Mouse (Mus musculus) ES-CJ7 (cell line): ENCODE results near the gene Tnk2.
"Not testable (repeated sequence)": the region's sequence is repeated elsewhere in the genome, so short reads cannot be mapped to it uniquely, and the experiment has no call there.

ENCODE experiments used
- DNase-seq: peaks from one replicate; pipeline ENCODE4 v3.0.0; 2011; ENCODE audit warnings: low read depth, low spot score

The Tnk2 gene

DNA sequence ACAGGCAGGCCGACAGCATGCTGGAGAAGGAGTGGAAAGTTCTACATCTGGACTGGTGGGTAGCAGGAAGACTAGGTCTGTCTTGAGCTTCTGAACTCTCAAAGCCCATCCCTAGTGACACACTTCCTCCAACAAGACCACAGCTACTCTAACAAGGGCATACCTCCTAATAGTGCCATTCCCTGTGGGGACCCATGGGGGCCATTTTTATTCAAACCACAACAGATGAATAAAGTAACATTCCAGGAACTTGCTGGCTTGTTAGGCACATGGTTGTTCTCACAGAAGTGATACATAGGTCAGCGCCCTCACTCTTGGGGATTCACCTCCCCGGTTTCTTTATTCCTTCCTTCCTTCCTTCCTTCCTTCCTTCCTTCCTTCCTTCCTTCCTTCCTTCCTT lies 7.3 kb upstream of the Tnk2 start:
- DNase-seq: no peak

- peak; percentile 93 for DNase-seq
Observed at GRCm38 (mm10) chr16:32636871-32637521, 6.7 kb upstream of the Tnk2 start.

DNA sequence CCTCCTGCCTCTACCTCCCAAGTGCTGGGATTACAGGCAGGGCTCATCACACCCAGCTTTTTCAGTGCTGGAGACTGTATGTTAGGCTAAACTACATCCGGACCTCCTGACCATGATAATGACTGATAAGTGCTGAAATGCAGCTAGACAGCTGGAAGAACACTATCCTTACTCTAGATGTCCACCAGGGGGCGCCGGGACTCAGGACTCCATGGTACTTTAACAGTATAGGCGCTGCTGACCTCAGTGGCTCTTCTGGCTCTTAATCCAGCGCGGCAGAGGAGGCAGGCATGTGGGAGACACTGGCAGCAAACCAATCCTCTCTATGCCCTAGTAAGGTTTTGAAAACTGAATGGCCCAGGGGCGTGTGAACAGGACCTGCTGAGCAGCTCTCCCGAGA lies 5.2 kb upstream of the Tnk2 start:
- DNase-seq: peak; percentile 92

GRCm38 (mm10) chr16:32640096-32640495 lies 3.6 kb upstream of the Tnk2 start:
- no peak for DNase-seq

- DNase-seq: not testable (repeated sequence)
Observed at GRCm38 (mm10) chr16:32640683-32641082, 3.0 kb upstream of the Tnk2 start.

GRCm38 (mm10) chr16:32641440-32642219 lies 2.0 kb upstream of the Tnk2 start:
- no peak for DNase-seq

- DNase-seq: peak; percentile 58
Observed at GRCm38 (mm10) chr16:32642280-32642679, 1.4 kb upstream of the Tnk2 start.

- no peak for DNase-seq
Observed at GRCm38 (mm10) chr16:32644069-32644800, 561 bp downstream of the Tnk2 start.

DNA sequence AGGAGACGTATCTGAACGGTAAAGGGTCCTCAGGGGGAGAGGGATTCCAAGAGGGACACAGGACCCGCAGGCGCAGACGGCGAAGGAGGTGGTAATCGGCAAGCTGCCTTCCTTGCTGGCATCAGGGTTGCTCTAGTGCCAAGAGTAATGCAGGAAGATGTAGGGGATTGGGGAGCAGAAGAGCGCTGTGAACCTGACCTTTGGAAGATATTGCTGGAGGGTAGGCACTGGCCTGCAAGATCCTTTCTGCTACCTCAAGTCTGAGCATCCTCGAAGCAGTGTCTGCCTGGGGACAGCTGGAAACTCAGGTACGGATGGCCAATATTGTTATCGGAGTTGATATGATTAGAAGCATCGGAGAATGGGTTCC lies 1.1 kb downstream of the Tnk2 start:
- no peak for DNase-seq

- DNase-seq: peak; percentile 50
Observed at GRCm38 (mm10) chr16:32645361-32645914, 1.8 kb downstream of the Tnk2 start.

- DNase-seq: no peak
Observed at GRCm38 (mm10) chr16:32646014-32646413, 2.3 kb downstream of the Tnk2 start.

DNA sequence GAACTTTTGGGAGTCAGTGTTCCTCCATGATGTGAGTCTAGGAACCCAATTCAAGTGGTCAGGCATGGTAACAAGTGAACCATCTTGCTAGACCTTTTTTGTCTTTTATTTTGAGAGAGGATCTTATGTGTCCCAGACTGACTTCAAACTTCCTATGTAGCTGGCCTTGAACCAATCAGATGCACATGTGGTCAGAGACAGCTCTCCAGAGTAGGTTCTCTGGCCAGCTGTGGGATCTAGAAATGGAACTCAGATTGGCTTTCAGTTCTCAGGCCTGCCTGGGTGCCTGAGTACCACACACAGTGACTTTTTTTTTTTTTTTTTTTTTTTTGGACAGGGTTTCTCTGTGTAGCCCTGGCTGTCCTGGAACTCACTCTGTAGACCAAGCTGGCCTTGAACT lies 4.0 kb downstream of the Tnk2 start:
- no peak for DNase-seq

GRCm38 (mm10) chr16:32650461-32650860 lies 6.8 kb downstream of the Tnk2 start:
- DNase-seq: no peak

GRCm38 (mm10) chr16:32650974-32651618 lies 7.4 kb downstream of the Tnk2 start:
- no peak for DNase-seq

DNA sequence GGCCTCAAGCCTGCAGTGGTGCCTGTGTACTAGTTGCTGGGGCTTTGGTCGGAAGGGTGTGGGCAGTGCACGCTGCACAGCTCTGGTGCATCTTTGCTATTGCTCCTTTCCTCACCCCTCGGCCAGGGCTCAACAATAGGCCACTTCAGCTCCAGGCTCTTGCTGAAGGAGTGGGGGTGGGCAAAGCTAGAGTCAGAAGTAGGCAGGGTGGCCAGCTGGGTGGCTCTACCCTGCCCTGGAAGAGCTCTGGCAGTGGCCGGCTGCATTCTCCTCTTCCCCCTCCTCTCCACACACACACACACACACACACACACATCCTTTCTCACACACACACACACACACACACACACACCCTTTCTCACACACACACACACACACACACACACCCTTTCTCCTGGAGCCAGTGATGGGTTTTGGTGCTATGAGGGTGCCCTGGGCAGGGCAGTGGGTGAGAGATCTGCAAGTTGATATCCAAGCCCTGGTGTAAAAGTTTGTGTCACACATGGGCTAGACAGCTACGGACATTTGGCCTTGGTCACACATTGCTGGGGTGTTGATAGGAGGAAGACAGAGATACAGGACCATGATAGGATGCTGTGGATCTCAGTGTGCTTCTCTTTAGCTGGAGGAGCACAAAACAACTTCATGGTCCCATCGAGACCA lies 10.5 kb downstream of the Tnk2 start:
- DNase-seq: no peak

GRCm38 (mm10) chr16:32655534-32655933 lies 11.9 kb downstream of the Tnk2 start:
- peak; percentile 77 for DNase-seq

DNA sequence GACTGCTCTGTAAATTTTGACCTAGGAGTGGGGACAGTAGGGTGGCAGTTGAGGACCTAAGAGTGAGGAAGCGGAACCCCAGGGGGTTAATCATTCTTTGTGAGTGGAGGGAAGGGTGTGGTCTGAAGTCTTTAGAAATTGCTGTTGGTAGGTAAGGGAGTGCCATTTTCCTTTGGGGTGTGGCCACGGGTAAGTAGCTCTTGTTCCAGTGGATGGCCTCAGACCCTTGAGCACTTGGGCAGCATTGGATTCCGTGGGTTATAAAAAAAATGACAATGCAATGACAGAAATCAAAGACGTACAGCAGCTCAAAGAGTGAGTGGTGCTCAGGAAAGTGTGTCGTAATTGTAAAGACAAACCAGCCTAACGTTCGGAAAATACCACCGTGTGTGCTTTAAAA lies 12.6 kb downstream of the Tnk2 start:
- DNase-seq: peak; percentile 93

DNA sequence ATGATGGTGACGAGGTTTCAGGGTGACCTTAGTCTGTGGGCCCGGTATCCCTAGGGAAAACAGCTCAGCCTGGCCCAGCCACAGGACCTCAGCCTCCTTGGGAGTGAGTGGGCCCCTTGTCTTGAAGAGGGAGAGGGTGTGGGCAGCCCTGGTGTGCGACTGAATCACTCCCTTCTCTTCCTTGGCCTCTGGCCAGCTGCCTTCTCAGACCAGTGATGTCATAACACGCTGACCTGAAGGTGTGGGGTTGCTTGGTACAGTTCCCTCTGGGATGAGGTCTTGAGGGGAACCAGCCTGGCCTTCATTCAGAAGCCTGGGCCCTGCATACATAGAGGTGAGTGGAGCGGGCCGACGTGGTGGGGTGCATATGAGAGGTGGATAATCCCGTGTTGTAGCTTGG lies 13.1 kb downstream of the Tnk2 start:
- DNase-seq: no peak

DNA sequence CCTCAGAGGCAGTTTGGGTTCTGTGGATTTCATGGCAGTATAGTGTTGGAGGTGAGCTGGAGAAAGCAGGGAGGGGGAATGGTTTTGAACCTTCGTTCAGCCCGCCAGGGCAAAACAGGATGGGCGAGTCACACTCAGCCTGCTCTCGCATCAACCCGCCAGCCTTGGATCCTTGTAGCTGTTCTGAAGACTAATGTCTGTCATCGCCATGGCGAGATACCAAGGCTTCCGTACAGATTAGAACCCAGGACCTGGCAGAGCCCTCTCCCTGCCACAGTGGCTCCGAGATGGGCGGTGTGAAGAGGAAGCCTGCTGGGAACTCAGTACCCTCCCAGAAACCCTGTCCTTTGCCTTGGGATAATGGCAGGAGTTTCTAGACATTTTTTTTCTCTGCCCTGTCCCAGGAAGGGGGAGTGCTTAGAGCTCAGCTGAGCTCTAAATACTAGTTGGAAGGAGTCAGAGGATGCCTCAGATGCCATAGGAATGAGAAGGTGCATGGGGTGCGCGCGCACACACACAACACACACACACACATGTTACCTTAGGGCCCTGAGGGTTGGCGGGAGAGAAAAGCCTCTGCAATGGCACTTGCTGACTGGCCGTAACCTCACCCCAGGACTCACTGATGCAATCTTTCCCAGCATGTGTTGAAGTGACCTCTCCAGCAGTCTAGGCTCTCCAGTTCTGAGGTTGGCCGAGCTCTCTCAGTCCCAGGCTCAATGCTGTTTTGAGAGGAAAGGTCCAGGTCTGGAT lies 14.0 kb downstream of the Tnk2 start:
- no peak for DNase-seq

DNA sequence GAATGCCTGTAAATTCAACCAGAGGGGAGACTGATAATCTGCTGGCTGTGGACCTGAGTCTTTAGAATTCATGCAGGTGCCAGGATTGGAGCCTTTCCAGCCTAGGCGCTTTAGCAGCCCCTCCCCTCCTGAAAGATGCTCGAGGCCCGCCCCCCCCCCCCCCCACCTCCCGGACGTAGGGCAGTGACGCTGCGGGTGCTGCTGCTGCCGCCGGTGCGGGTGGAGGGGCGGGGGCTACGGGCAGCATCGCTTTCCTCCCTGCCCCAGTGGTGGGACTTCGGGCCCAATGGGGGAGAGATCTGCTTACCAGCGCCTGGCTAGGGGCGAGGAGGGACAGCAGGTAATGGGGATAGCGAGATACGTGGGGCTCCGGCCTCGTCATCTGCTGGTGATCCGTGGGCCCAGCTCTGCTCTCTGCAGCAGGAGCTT lies 15.1 kb downstream of the Tnk2 start:
- DNase-seq: no peak

GRCm38 (mm10) chr16:32659385-32659784 lies 15.7 kb downstream of the Tnk2 start:
- DNase-seq: peak; percentile 85
